Mouse (Mus musculus) small intestine, adult 2 months (tissue): ENCODE results near the gene Cyp4b1.

Experiments used
- CTCF ChIP-seq: fragments of 200-500 bp; IDR thresholded peaks from 2 replicates; pipeline ENCODE4 v1.5.1; 2012; ENCODE audit warnings: low read depth, mild to moderate bottlenecking, control low read depth, inconsistent platforms, low read length, moderate library complexity, mixed read lengths; ENCODE audit not compliant: insufficient replicate concordance, insufficient read length; ENCODE audit errors: extremely low read depth
- POLR2A ChIP-seq: fragments of 200-500 bp; IDR thresholded peaks from 2 replicates; pipeline ENCODE4 v1.6.1; 2012; ENCODE audit warnings: low read depth, mild to moderate bottlenecking, control low read depth, inconsistent platforms, low read length, moderate library complexity

- no peak for TF ChIP-seq CTCF
- no peak for TF ChIP-seq POLR2A
Measured at GRCm38 (mm10) chr4:115645371-115645770, 2.2 kb downstream of the Cyp4b1 start.
